Mouse (Mus musculus): Measurements from ENCODE around the gene Gm10401. TPM values are rescaled to one million over a fixed set of nuclear protein-coding genes. Genes with fewer than 3 reads are reported as not detected.
A peak's percentile ranks its signal among the peaks of the same experiment; 100 is the strongest.
"Not testable (repeated sequence)": the region's sequence is repeated elsewhere in the genome, so short reads cannot be mapped to it uniquely, and the experiment has no call there.

The Gm10401 gene
- total and polyA plus RNA-seq, 3 experiments = not detected

GRCm38 (mm10) chr5:115116426-115116825 is 18.3 kb upstream of the Gm10401 start:
- Histone ChIP-seq H3K4me1 (ENCODE audit: control insufficient read depth, insufficient read depth, low read length) (peaks cover 2% of the 10 kb centered on the region), H3K4me3 (no peak overlapping the region), H3K27me3 (ENCODE audit: control insufficient read depth, insufficient read depth, low read length) (no peaks in the 10 kb centered on the region), H3K36me3 (ENCODE audit: control insufficient read depth, insufficient read depth, low read length) (no peaks in the 10 kb centered on the region), H3K9ac (ENCODE audit: low read depth, low read length) (no peak overlapping the region), H3K79me2 (replicated peaks; ENCODE audit: control insufficient read depth, insufficient read depth, low read length) (0 out of 2 replicates have a peak, but pooled peaks cover 1% of the 10 kb centered on the region), H3K27ac (no peak overlapping the region)
- peak in 1 of 2 experiments; percentile 11 for DNase-seq
- intact Hi-C loops (cut with DNase I) = no loop called here
- TF ChIP-seq CTCF (IDR thresholded peaks at IDR 0.05) = no peak
- TF ChIP-seq POLR2A (IDR thresholded peaks at IDR 0.05; ENCODE audit: insufficient read depth, low read depth, low read length) = no peak
- TF ChIP-seq EP300 (IDR thresholded peaks at IDR 0.05; ENCODE audit: insufficient read depth, low read depth, low read length) = no peak
- WGBS = 88% methylated on average over 3 of the region's 3 CpGs

- DNase-seq = no peak
- intact Hi-C loops (cut with DNase I) = no loop called here
- Histone ChIP-seq H3K4me1 (ENCODE audit: control insufficient read depth, insufficient read depth, low read length) (peaks cover under 1% of the 10 kb centered on the region), H3K27ac (no peak overlapping the region), H3K27me3 (ENCODE audit: control insufficient read depth, insufficient read depth, low read length) (no peaks in the 10 kb centered on the region), H3K79me2 (replicated peaks; ENCODE audit: control insufficient read depth, insufficient read depth, low read length) (0 out of 2 replicates have a peak, but pooled peaks cover 1% of the 10 kb centered on the region), H3K36me3 (ENCODE audit: control insufficient read depth, insufficient read depth, low read length) (no peaks in the 10 kb centered on the region), H3K4me3 (no peak overlapping the region), H3K9ac (ENCODE audit: low read depth, low read length) (no peak overlapping the region)
- no peak for TF ChIP-seq CTCF (IDR thresholded peaks at IDR 0.05)
- no peak for TF ChIP-seq POLR2A (IDR thresholded peaks at IDR 0.05; ENCODE audit: insufficient read depth, low read depth, low read length)
- TF ChIP-seq EP300 (IDR thresholded peaks at IDR 0.05; ENCODE audit: insufficient read depth, low read depth, low read length) = no peak
- WGBS = 92% methylated on average over 8 of the region's 8 CpGs
Measured at GRCm38 (mm10) chr5:115114501-115114900, 16.4 kb upstream of the Gm10401 start.

- TF ChIP-seq POLR2A (IDR thresholded peaks at IDR 0.05; ENCODE audit: insufficient read depth, low read depth, low read length) = no peak
- no peak for TF ChIP-seq CTCF (IDR thresholded peaks at IDR 0.05)
- no peak for TF ChIP-seq EP300 (IDR thresholded peaks at IDR 0.05; ENCODE audit: insufficient read depth, low read depth, low read length)
- Histone ChIP-seq H3K9ac (ENCODE audit: low read depth, low read length) (no peak overlapping the region), H3K27me3 (ENCODE audit: control insufficient read depth, insufficient read depth, low read length) (no peaks in the 10 kb centered on the region), H3K79me2 (replicated peaks; ENCODE audit: control insufficient read depth, insufficient read depth, low read length) (0 out of 2 replicates have a peak, but pooled peaks cover 1% of the 10 kb centered on the region), H3K36me3 (ENCODE audit: control insufficient read depth, insufficient read depth, low read length) (no peaks in the 10 kb centered on the region), H3K4me3 (no peak overlapping the region), H3K4me1 (ENCODE audit: control insufficient read depth, insufficient read depth, low read length) (no peaks in the 10 kb centered on the region), H3K27ac (no peak overlapping the region)
- intact Hi-C loops (cut with DNase I) = no loop called here
- WGBS = 95% methylated on average over 12 of the region's 12 CpGs
- DNase-seq = no peak
Measured at GRCm38 (mm10) chr5:115113244-115113643, 15.1 kb upstream of the Gm10401 start.

DNA sequence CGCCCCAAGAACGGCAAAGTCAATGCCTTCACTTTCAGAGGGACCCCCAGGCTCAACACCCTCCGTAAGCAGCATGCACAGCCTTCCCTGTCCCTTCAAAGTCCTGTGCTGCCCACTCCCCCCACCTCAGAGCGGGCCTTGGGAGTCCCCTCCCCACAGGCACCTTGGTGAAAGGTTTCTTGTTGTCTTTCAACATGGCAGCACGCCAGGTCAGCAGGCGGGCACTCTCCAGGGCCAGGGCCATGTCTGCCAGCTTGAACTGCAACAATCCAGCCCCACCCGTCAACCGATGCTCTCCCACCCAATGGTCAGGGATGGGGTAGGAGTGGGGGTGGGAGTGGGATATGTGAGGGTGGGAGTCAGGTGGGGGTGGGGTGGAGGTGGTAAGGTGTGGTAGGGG is 13.1 kb upstream of the Gm10401 start:
- Histone ChIP-seq H3K36me3 (ENCODE audit: control insufficient read depth, insufficient read depth, low read length) (no peaks in the 10 kb centered on the region), H3K79me2 (replicated peaks; ENCODE audit: control insufficient read depth, insufficient read depth, low read length) (no peaks in the 10 kb centered on the region), H3K27me3 (ENCODE audit: control insufficient read depth, insufficient read depth, low read length) (no peaks in the 10 kb centered on the region), H3K4me3 (no peak overlapping the region), H3K27ac (no peak overlapping the region), H3K4me1 (ENCODE audit: control insufficient read depth, insufficient read depth, low read length) (no peaks in the 10 kb centered on the region), H3K9ac (ENCODE audit: low read depth, low read length) (no peak overlapping the region)
- DNase-seq = no peak
- no peak for TF ChIP-seq CTCF (IDR thresholded peaks at IDR 0.05)
- TF ChIP-seq EP300 (IDR thresholded peaks at IDR 0.05; ENCODE audit: insufficient read depth, low read depth, low read length) = no peak
- TF ChIP-seq POLR2A (IDR thresholded peaks at IDR 0.05; ENCODE audit: insufficient read depth, low read depth, low read length) = no peak
- intact Hi-C loops (cut with DNase I) = no loop called here
- 82% methylated on average over 8 of the region's 8 CpGs for WGBS

DNA sequence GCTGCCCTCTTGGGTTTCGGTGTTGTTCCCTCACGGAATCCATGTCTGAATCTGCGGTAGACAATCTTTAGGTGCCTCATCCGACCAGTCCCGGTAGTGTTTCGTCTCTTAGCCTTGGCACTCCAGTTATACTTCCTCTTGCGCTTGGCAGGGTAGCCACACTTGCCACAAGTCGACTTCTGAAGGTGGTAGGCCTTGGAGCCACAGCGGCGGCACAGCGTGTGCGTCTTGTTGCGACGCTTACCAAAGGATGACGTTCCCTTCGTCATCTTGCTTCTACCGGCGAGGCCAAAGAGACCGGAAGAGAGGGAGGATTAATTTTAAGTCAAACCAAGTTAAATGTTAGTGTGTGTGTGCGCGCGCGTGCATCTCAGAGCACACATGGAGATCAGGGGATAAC is 5.2 kb upstream of the Gm10401 start:
- DNase-seq; H3K4me3 ChIP-seq; H3K27me3 ChIP-seq (ENCODE audit: control insufficient read depth, insufficient read depth, low read length); H3K79me2 ChIP-seq (replicated peaks; ENCODE audit: control insufficient read depth, insufficient read depth, low read length); H3K9ac ChIP-seq (ENCODE audit: low read depth, low read length); intact Hi-C loops (cut with DNase I); H3K4me1 ChIP-seq (ENCODE audit: control insufficient read depth, insufficient read depth, low read length); H3K36me3 ChIP-seq (ENCODE audit: control insufficient read depth, insufficient read depth, low read length); H3K27ac ChIP-seq: not testable (repeated sequence)
- WGBS = 96% methylated on average over 23 of the region's 23 CpGs

- Histone ChIP-seq H3K36me3 (ENCODE audit: control insufficient read depth, insufficient read depth, low read length) (no peaks in the 10 kb centered on the region), H3K79me2 (replicated peaks; ENCODE audit: control insufficient read depth, insufficient read depth, low read length) (no peaks in the 10 kb centered on the region), H3K4me1 (ENCODE audit: control insufficient read depth, insufficient read depth, low read length) (no peaks in the 10 kb centered on the region), H3K27me3 (ENCODE audit: control insufficient read depth, insufficient read depth, low read length) (no peaks in the 10 kb centered on the region), H3K4me3 (no peak overlapping the region), H3K27ac (no peak overlapping the region), H3K9ac (ENCODE audit: low read depth, low read length) (no peak overlapping the region)
- TF ChIP-seq CTCF (IDR thresholded peaks at IDR 0.05) = no peak
- no peak for TF ChIP-seq EP300 (IDR thresholded peaks at IDR 0.05; ENCODE audit: insufficient read depth, low read depth, low read length)
- no peak for TF ChIP-seq POLR2A (IDR thresholded peaks at IDR 0.05; ENCODE audit: insufficient read depth, low read depth, low read length)
- no peak for DNase-seq
- intact Hi-C loops (cut with DNase I) = no loop called here
- 97% methylated on average over 2 of the region's 2 CpGs for WGBS
Measured at GRCm38 (mm10) chr5:115102231-115102630, 4.1 kb upstream of the Gm10401 start.

Measured in heart, adult 2 months (tissue).